Mouse (Mus musculus) embryonic fibroblast, embryonic 13.5 days (primary cell): Measurements from ENCODE around the gene Kcnd3. TPM values are rescaled to one million over a fixed set of nuclear protein-coding genes. Genes with fewer than 3 reads are reported as not detected.

Source experiments
- H3K27ac ChIP-seq: 2 replicates; pipeline ENCODE4 v1.5.1; 2012; ENCODE audit warnings: low read length, control low read depth, inconsistent platforms; ENCODE audit not compliant: insufficient read depth
- H3K4me1 ChIP-seq: 2 replicates; pipeline ENCODE4 v1.6.1; 2011; ENCODE audit warnings: low read length; ENCODE audit not compliant: control insufficient read depth, insufficient read depth
- H3K4me3 ChIP-seq: 2 replicates; pipeline ENCODE4 v1.5.1; 2011; ENCODE audit warnings: mild to moderate bottlenecking, control low read depth, low read length; ENCODE audit not compliant: insufficient read depth
- CTCF ChIP-seq: IDR thresholded peaks from 2 replicates; pipeline ENCODE4 v1.5.1; 2011; ENCODE audit warnings: mild to moderate bottlenecking, control low read depth, low read length, moderate library complexity, borderline replicate concordance; ENCODE audit not compliant: insufficient read depth
- POLR2A ChIP-seq: IDR thresholded peaks from 2 replicates; pipeline ENCODE4 v1.6.1; 2011; ENCODE audit warnings: low read depth, mild to moderate bottlenecking, control low read depth, low read length, moderate library complexity
- polyA plus RNA-seq: library from polyadenylated mRNA; stranded (reverse); fragments of >200 nt; gene quantifications from 2 replicates; pipeline ENCODE4 v1.2.4, GENCODE M21; 2011; ENCODE audit warnings: low read depth; ENCODE audit not compliant: missing spikeins, insufficient read length

The Kcnd3 gene
- polyA plus RNA-seq, 1 experiment, result 0.25 TPM

GRCm38 (mm10) chr3:105452556-105453213 is 555 bp downstream of the Kcnd3 start:
- no peak for TF ChIP-seq CTCF
- TF ChIP-seq POLR2A, result no peak
- no peaks in the 10 kb centered on the region for H3K4me1 ChIP-seq
- no peak overlapping the region for H3K27ac ChIP-seq
- H3K4me3 ChIP-seq, result peak overlapping the region; percentile 24; the same call in 1 of the 2 replicates

GRCm38 (mm10) chr3:105453214-105453950 is 1.3 kb downstream of the Kcnd3 start:
- no peaks in the 10 kb centered on the region for H3K4me1 ChIP-seq
- TF ChIP-seq POLR2A (no peak), CTCF (no peak)
- no peak overlapping the region for H3K4me3 ChIP-seq
- no peak overlapping the region for H3K27ac ChIP-seq

GRCm38 (mm10) chr3:105457657-105458056 is 5.5 kb downstream of the Kcnd3 start:
- Histone ChIP-seq H3K4me3 (no peak overlapping the region), H3K4me1 (no peaks in the 10 kb centered on the region), H3K27ac (no peak overlapping the region)
- TF ChIP-seq POLR2A (no peak), CTCF (no peak)

- Histone ChIP-seq H3K27ac (no peak overlapping the region), H3K4me1 (no peaks in the 10 kb centered on the region), H3K4me3 (no peak overlapping the region)
- TF ChIP-seq CTCF (no peak), POLR2A (no peak)
Measured at GRCm38 (mm10) chr3:105466538-105466937, 14.4 kb downstream of the Kcnd3 start.

GRCm38 (mm10) chr3:105472564-105472963 is 20.4 kb downstream of the Kcnd3 start:
- no peak overlapping the region for H3K4me3 ChIP-seq
- TF ChIP-seq CTCF (no peak), POLR2A (no peak)
- no peak overlapping the region for H3K27ac ChIP-seq
- no peaks in the 10 kb centered on the region for H3K4me1 ChIP-seq

GRCm38 (mm10) chr3:105476408-105476807 is 24.3 kb downstream of the Kcnd3 start:
- Histone ChIP-seq H3K27ac (no peak overlapping the region), H3K4me1 (no peaks in the 10 kb centered on the region), H3K4me3 (no peak overlapping the region)
- TF ChIP-seq CTCF (no peak), POLR2A (no peak)

GRCm38 (mm10) chr3:105478876-105479275 is 26.7 kb downstream of the Kcnd3 start:
- TF ChIP-seq POLR2A (no peak), CTCF (no peak)
- no peak overlapping the region for H3K27ac ChIP-seq

GRCm38 (mm10) chr3:105481419-105481818 is 29.3 kb downstream of the Kcnd3 start:
- TF ChIP-seq CTCF (no peak), POLR2A (no peak)
- Histone ChIP-seq H3K4me1 (no peaks in the 10 kb centered on the region), H3K27ac (no peak overlapping the region), H3K4me3 (no peak overlapping the region)

More at GRCm38 (mm10) chr3:105478876-105479275, 26.7 kb downstream of the Kcnd3 start:
- H3K4me3 ChIP-seq, result no peak overlapping the region
- H3K4me1 ChIP-seq, result no peaks in the 10 kb centered on the region

- Histone ChIP-seq H3K27ac (no peak overlapping the region), H3K4me1 (no peaks in the 10 kb centered on the region), H3K4me3 (no peak overlapping the region)
- TF ChIP-seq POLR2A, result no peak
- no peak for TF ChIP-seq CTCF
Measured at GRCm38 (mm10) chr3:105483651-105484052, 31.5 kb downstream of the Kcnd3 start.

- TF ChIP-seq POLR2A (no peak), CTCF (no peak)
- Histone ChIP-seq H3K27ac (no peak overlapping the region), H3K4me1 (no peaks in the 10 kb centered on the region), H3K4me3 (no peak overlapping the region)
Measured at GRCm38 (mm10) chr3:105487171-105487570, 35.0 kb downstream of the Kcnd3 start.
